Mouse (Mus musculus) liver, embryonic 14.5 days (tissue): Measurements from ENCODE around the gene H2afv. TPM values are rescaled to one million over a fixed set of nuclear protein-coding genes. Genes with fewer than 3 reads are reported as not detected.

Source experiments
- ATAC-seq: fragments of 200-750 bp; cut with Nextera tagmentation; 2 replicates; pipeline ENCODE4 v1.8.0; 2017; ENCODE audit warnings: moderate number of reproducible peaks, mild to moderate bottlenecking, moderate library complexity; ENCODE audit not compliant: insufficient read depth
- DNase-seq, 3 experiments: peaks; one replicate each; pipeline ENCODE4 v3.0.0-alpha.2; 2012 to 2013; ENCODE audit warnings: low read depth in 3 of 3, low spot score in 3 of 3
- H3K27ac ChIP-seq: fragments of 300-500 bp; sonication (generic); 2 replicates; pipeline ENCODE4 v1.5.1; 2014; ENCODE audit warnings: moderate library complexity, mild to moderate bottlenecking, control low read depth, inconsistent platforms
- H3K27me3 ChIP-seq: fragments of 300-500 bp; sonication (generic); 2 replicates; pipeline ENCODE4 v1.6.1; 2014; ENCODE audit warnings: mild to moderate bottlenecking, low read length, moderate library complexity; ENCODE audit not compliant: control insufficient read depth, insufficient read depth
- H3K36me3 ChIP-seq: fragments of 300-500 bp; sonication (generic); replicated peaks from 2 replicates; pipeline ENCODE4 v1.6.1; 2014; ENCODE audit warnings: low read depth; ENCODE audit not compliant: control insufficient read depth, insufficient read depth
- H3K4me1 ChIP-seq, 2 experiments: fragments of 200-500 bp in 1 of 2; fragments of 300-500 bp in 1 of 2; sonication (generic) in 1 of 2; replicated peaks; 2 replicates each; pipeline ENCODE4 v1.6.1; 2012 to 2014; ENCODE audit warnings: antibody characterized with exemption in 1 of 2, inconsistent platforms in 1 of 2, low read length in 1 of 2; ENCODE audit not compliant: control insufficient read depth in 2 of 2, insufficient read depth in 2 of 2
- H3K4me2 ChIP-seq: fragments of 300-500 bp; sonication (generic); 2 replicates; pipeline ENCODE4 v1.6.1; 2014; ENCODE audit warnings: low read depth, mild to moderate bottlenecking, control low read depth, moderate library complexity
- H3K4me3 ChIP-seq, 2 experiments: fragments of 200-500 bp in 1 of 2; fragments of 300-500 bp in 1 of 2; sonication (generic) in 1 of 2; 2 replicates each; pipeline ENCODE4 v1.5.1; 2012 to 2014; ENCODE audit warnings: low read depth in 2 of 2, low read length in 2 of 2, mild to moderate bottlenecking in 2 of 2, control low read depth in 1 of 2, inconsistent platforms in 1 of 2, moderate library complexity in 1 of 2; ENCODE audit not compliant: insufficient read depth in 1 of 2
- H3K9ac ChIP-seq: fragments of 300-500 bp; sonication (generic); replicated peaks from 2 replicates; pipeline ENCODE4 v1.6.1; 2014; ENCODE audit warnings: mild to moderate bottlenecking, control low read depth, moderate library complexity
- H3K9me3 ChIP-seq: fragments of 300-500 bp; sonication (generic); 2 replicates; pipeline ENCODE4 v1.6.1; 2016; ENCODE audit warnings: low read length, mixed read lengths; ENCODE audit not compliant: control insufficient read depth
- CTCF ChIP-seq: IDR thresholded peaks from 2 replicates; pipeline ENCODE4 v1.5.1; 2016; ENCODE audit warnings: antibody characterized with exemption, low read depth, control low read depth
- EP300 ChIP-seq: IDR thresholded peaks from 2 replicates; pipeline ENCODE4 v1.6.1; 2016; ENCODE audit warnings: antibody characterized with exemption, low read depth
- WGBS: fragments of 180-500 bp; shearing (Covaris S2); extraction: QIAGEN DNeasy Blood & Tissue Kit; methylation state at CpG from one replicate; pipeline ENCODE4 v1.1.7; 2014; ENCODE audit not compliant: insufficient replicate concordance; 5-methylcytosine and 5-hydroxymethylcytosine counted together
- polyA plus RNA-seq, 2 experiments: library from polyadenylated mRNA; depleted of rRNA in 1 of 2; stranded (reverse) in 1 of 2; unstranded in 1 of 2; fragments of >200 nt; fragmentation: Nextera tagmentation in 1 of 2; extraction: Ambion mirVana in 1 of 2; gene quantifications; 2 replicates each; pipeline versions ENCODE4 v1.2.1 to v1.2.3; 2012 to 2014

The H2afv gene
- polyA plus RNA-seq, 2 experiments, result 44.2 to 117 TPM

DNA sequence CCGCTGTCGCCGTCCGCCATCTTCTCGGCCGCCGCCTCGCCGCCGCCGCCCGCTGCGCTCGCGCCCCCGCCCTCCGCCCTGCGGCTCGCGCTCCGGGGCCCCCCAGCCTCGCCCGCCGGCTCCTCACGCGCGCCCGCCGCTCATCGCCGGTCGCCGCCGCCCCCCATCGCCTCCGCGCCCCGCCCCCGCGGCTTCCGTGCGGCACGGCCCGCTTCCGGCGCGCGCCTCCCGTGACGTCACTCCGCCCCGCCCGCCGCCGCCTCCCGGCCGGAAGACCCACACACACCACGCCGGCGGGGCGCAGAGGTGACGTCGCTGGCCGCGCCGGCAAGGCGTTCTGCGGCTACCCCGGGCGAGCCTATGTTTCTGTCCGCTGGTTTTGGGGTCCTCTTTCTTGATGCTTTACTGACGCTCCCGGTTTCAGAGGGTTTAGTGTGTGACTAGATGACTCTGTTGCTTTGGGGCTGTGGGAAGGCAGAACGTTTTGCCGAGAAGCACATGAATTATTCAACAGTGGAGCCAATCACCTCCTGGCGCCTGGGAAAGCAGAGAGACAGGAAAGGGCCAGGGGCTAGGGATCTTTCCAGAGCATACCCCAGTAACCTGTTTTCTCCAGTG lies 31.7 kb upstream of the H2afv start, which contains the start of gene Purb:
TSS of gene Purb (minus strand) at position 51 of the 618 bp plus-strand sequence.
- Histone ChIP-seq H3K27ac (peak within 1 kb of the TSS; percentile 82), H3K4me1 (peaks cover 17 to 23% of the 10 kb centered on the region in 2 experiments), H3K36me3 (peaks cover 12% of the 10 kb centered on the region), H3K4me2 (peak within 1 kb of the TSS; percentile 93), H3K4me3 (peak within 1 kb of the TSS; percentile 94 to 98), H3K9ac (peak within 1 kb of the TSS; percentile 97), H3K9me3 (no peaks in the 10 kb centered on the region), H3K27me3 (no peaks in the 10 kb centered on the region)
- peak; percentile 79 to 85 (median 80) for DNase-seq
- peak; percentile 94 for ATAC-seq
- 1% methylated on average over 48 of the region's 76 CpGs for WGBS
- TF ChIP-seq CTCF (no peak), EP300 (no peak)

DNA sequence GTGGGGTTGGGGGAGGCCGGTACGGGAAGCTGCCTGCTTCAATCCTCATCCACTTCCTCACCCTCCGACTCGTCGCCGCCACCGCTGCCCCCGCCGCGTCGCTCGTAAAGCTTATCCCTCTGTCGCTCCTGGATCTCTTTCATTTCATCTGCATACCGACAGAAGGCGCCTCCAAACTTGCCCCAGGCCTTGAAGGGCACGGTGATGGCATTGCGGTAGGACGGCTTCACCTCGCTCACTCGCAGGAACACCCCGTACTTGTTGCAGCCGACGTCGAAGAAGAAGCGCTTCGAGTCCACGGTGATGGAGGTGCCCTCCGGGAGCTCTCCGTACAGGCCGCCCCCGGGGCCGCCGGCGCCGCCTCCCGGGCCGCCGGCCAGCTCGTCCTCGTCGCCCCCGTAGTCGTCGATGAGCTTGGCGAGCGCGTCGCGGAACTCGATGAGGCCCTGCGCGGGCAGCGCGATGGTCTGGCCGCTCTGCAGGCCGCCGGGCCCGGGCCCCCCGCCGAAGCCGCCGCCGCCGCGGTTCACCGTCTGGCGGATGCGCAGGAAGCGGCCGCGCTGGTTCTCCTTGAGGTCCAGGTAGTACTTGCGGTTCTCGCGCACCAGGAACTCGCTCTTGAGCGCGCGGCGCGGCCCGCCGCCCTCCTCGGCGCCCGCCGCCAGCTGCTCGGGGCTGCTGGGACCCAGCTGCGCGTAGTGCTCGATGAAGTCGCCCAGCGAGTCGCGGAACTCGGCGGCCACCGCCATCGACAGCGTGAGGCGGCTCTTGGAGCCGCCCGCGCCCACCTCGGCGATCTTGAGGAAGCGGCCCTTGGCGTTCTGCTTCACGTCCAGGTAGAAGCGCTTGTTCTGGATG lies 30.9 kb upstream of the H2afv start:
- TF ChIP-seq EP300 (no peak), CTCF (peak; percentile 50)
- H3K9ac ChIP-seq, result peak overlapping the region; percentile 97
- DNase-seq (peak; percentile 36 to 46 (median 38)), ATAC-seq (peak; percentile 45)
- peak overlapping the region; percentile 83 to 94 for H3K4me3 ChIP-seq
- under 1% methylated on average over 108 of the region's 109 CpGs for WGBS
- H3K4me2 ChIP-seq, result peak overlapping the region; percentile 93
- H3K36me3 ChIP-seq, result peaks cover 16% of the 10 kb centered on the region
- no peaks in the 10 kb centered on the region for H3K9me3 ChIP-seq
- H3K27me3 ChIP-seq, result no peaks in the 10 kb centered on the region
- peaks cover 21 to 27% of the 10 kb centered on the region in 2 experiments for H3K4me1 ChIP-seq
- H3K27ac ChIP-seq, result peak overlapping the region; percentile 79

GRCm38 (mm10) chr11:6474381-6474780 lies 30.1 kb upstream of the H2afv start:
- no peaks in the 10 kb centered on the region for H3K27me3 ChIP-seq
- peak overlapping the region; percentile 79 for H3K27ac ChIP-seq
- 29% methylated on average over 6 of the region's 6 CpGs for WGBS
- peak overlapping the region; percentile 83 to 94 for H3K4me3 ChIP-seq
- DNase-seq, result no peak
- H3K4me1 ChIP-seq, result peaks cover 21 to 27% of the 10 kb centered on the region in 2 experiments
- no peak for ATAC-seq
- peak overlapping the region; percentile 93 for H3K4me2 ChIP-seq
- peak overlapping the region; percentile 97 for H3K9ac ChIP-seq
- H3K36me3 ChIP-seq, result peaks cover 16% of the 10 kb centered on the region
- no peaks in the 10 kb centered on the region for H3K9me3 ChIP-seq
- no peak for TF ChIP-seq EP300
- TF ChIP-seq CTCF, result no peak

DNA sequence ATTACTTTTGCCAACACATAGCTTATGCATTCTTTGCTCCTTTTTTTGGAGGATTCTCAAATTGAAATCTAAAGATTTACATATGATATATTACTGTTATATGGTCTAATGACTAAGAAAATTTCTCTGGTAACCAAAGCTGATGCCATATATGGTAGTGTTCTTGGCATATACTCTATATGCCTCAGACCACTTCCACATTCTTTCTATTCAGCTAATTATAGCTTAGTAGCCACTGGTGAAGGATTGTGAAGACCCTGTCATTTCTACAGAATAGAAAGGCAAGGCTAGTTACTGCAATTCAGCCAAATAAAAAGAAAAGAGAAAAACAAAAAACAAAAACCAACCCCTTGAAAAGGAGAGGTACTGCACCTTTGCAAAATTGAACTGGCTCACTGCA lies 27.8 kb upstream of the H2afv start:
- Histone ChIP-seq H3K9me3 (no peaks in the 10 kb centered on the region), H3K27ac (no peak overlapping the region), H3K9ac (peak overlapping the region; percentile 32), H3K27me3 (no peaks in the 10 kb centered on the region), H3K4me3 (peak overlapping the region; percentile 43 to 94), H3K4me2 (peak overlapping the region; percentile 93), H3K36me3 (peaks cover 22% of the 10 kb centered on the region), H3K4me1 (peaks cover 21 to 24% of the 10 kb centered on the region in 2 experiments)
- ATAC-seq (no peak), DNase-seq (no peak)
- TF ChIP-seq CTCF (no peak), EP300 (no peak)

DNA sequence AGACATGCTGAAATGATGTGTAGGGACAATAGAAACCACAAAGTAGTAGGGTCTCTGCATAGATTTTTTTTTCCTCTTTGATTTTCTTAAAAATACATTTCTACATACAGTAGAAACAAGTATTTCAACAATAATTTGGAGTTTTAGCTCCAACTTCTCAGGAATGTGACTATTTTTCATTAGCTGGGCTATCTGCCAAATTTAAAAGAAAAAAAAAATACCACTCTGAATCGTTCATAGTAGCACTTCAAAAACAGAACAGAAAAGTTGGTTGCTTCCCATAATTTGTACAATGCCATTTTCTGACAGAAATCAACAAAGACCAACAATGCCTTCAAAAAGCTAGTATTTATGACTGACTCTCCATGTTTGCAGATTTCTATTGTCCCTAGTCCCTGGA lies 27.2 kb upstream of the H2afv start:
- H3K4me1 ChIP-seq, result peaks cover 21 to 24% of the 10 kb centered on the region in 2 experiments
- no peaks in the 10 kb centered on the region for H3K27me3 ChIP-seq
- H3K9ac ChIP-seq, result peak overlapping the region; percentile 44
- H3K4me2 ChIP-seq, result peak overlapping the region; percentile 93
- no peak overlapping the region for H3K27ac ChIP-seq
- 33% methylated on average over 1 of the region's 1 CpGs for WGBS
- H3K9me3 ChIP-seq, result no peaks in the 10 kb centered on the region
- no peak for ATAC-seq
- no peak for TF ChIP-seq CTCF
- no peak for TF ChIP-seq EP300
- DNase-seq, result no peak
- peaks cover 27% of the 10 kb centered on the region for H3K36me3 ChIP-seq
- H3K4me3 ChIP-seq, result peak overlapping the region; percentile 30 to 94; a peak in 3 of 4 replicates
